Mouse (Mus musculus): ENCODE results near the gene Bcas1.

The Bcas1 gene

GRCm38 (mm10) chr2:170310310-170310987 is 117.2 kb downstream of the Bcas1 start:
- no peak for DNase-seq (ENCODE audit: low read depth)

GRCm38 (mm10) chr2:170308966-170309365 is 118.7 kb downstream of the Bcas1 start:
- no peak for DNase-seq (ENCODE audit: low read depth)

GRCm38 (mm10) chr2:170308033-170308820 is 119.4 kb downstream of the Bcas1 start:
- DNase-seq (ENCODE audit: low read depth) = no peak

- no peak for DNase-seq (ENCODE audit: low read depth)
These were observed 120.0 kb downstream of the Bcas1 start for GRCm38 (mm10) chr2:170307589-170308021.

GRCm38 (mm10) chr2:170306637-170307320 is 120.9 kb downstream of the Bcas1 start:
- no peak for DNase-seq (ENCODE audit: low read depth)

GRCm38 (mm10) chr2:170304766-170305165 is 122.9 kb downstream of the Bcas1 start:
- no peak for DNase-seq (ENCODE audit: low read depth)

GRCm38 (mm10) chr2:170303595-170303994 is 124.0 kb downstream of the Bcas1 start:
- no peak for DNase-seq (ENCODE audit: low read depth)

- no peak for DNase-seq (ENCODE audit: low read depth)
These were observed 124.8 kb downstream of the Bcas1 start for GRCm38 (mm10) chr2:170302825-170303224.
